Mouse (Mus musculus): ENCODE measurements around the gene Cd22.

DNA sequence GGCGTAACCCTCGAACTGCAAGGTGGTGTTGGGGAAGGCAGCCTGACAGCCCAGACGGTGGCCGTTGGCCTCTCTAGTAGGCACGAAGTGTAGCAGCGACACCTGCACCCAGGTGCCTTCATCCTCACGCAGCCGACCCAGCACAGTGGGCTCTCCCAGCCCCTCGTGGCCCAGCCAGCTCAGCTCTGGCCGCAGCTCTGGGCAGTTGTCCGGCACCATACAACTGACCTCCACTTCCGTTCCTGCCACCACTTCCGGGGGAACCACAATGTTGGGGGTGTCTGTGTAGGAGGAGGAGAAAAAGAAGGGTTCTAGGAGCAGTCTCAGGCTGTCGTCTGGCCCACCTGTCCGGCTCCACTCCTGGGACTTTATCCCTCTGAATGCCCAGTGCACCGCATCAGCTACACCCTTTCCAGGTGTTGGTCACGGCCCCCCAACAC, 28.9 kb upstream of the Cd22 start:
- TF ChIP-seq CTCF (IDR thresholded peaks at IDR 0.05; ENCODE audit: low read depth, low read length), result no peak
- no peak for TF ChIP-seq POLR2A (IDR thresholded peaks at IDR 0.05; ENCODE audit: insufficient read depth, low read length)
- no peak for TF ChIP-seq EP300 (IDR thresholded peaks at IDR 0.05; ENCODE audit: insufficient read depth, low read depth, low read length)

All from ES-Bruce4 (cell line).